ENCODE assay signal across 14 mouse cellular contexts in the genomic region with DNA sequence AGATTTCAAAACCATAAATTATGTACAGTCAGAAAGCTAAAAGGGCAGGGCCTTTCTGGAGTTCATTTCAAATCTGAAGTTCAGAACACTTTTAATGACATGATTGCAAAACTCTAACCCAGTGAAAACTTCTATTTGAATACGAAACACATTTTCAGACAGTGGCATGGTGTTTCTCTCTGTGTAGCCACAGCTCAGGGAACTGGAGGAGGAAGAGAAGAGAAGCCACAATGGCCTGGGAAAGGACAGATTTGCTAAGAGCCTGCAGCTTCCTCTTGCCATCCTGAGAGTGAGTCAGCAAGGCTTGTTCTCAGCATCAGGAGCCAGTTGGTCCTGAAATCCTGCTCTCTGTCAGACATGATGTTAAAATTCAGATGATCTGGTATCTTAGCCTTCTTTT.
"Had no signal": no experiment of that assay in that cellular context is flagged by ENCODE, and none has a peak within 500 bp of the region (broad histone marks: within the 10 kb centered on the region; RNA-seq: fewer than 3 reads in every experiment).

No protein-coding gene starts in this region.

- H3K9ac ChIP-seq: limb, embryonic 15.5 days; liver, embryonic 14.5 days; neural tube, embryonic 15.5 days had no signal

- H3K4me1 ChIP-seq: limb, embryonic 15.5 days; midbrain, embryonic 10.5 days; neural tube, embryonic 15.5 days had no signal

- H3K36me3 ChIP-seq: limb, embryonic 15.5 days; midbrain, embryonic 10.5 days; neural tube, embryonic 15.5 days had no signal

- H3K4me2 ChIP-seq: limb, embryonic 15.5 days; neural tube, embryonic 15.5 days had no signal

- H3K9me3 ChIP-seq: limb, embryonic 15.5 days; midbrain, embryonic 10.5 days; neural tube, embryonic 15.5 days had no signal

- H3K4me3 ChIP-seq: limb, embryonic 15.5 days; midbrain, embryonic 10.5 days; myocyte; neural tube, embryonic 15.5 days had no signal

- H3K27ac ChIP-seq: kidney, postnatal 0 days; limb, embryonic 15.5 days; liver, embryonic 14.5 days; midbrain, embryonic 10.5 days; neural tube, embryonic 15.5 days had no signal

- H3K27me3 ChIP-seq: limb, embryonic 15.5 days; neural tube, embryonic 15.5 days had no signal

- DNase-seq: kidney, adult 9 months; layer of hippocampus, postnatal 36 days; lung, adult 18-20 months; lung, postnatal 4 days; midbrain, embryonic 14.5 days; right cerebral cortex, adult 18-20 months; right cerebral cortex, postnatal 25 days; thymus, postnatal 36 days had no signal
